Mouse (Mus musculus): ENCODE results near the gene Jsrp1. TPM values are rescaled to one million over a fixed set of nuclear protein-coding genes. Genes with fewer than 3 reads are reported as not detected.

Gene Jsrp1
- polyA plus RNA-seq, 1 experiment, result not detected

- 0 out of 2 replicates have a peak, but pooled peaks cover 2% of the 10 kb centered on the region for H3K4me1 ChIP-seq (ENCODE audit: control insufficient read depth, insufficient read depth, low read length)
- H3K27ac ChIP-seq (ENCODE audit: insufficient read depth, low read length), result no peak overlapping the region
- no peak for TF ChIP-seq POLR2A (IDR thresholded peaks at IDR 0.05; ENCODE audit: low read depth, low read length)
- TF ChIP-seq CTCF (IDR thresholded peaks at IDR 0.05; ENCODE audit: borderline replicate concordance, insufficient read depth, low read length), result no peak
- H3K4me3 ChIP-seq (ENCODE audit: insufficient read depth, low read length), result no peak overlapping the region
These were observed 35.3 kb upstream of the Jsrp1 start for GRCm38 (mm10) chr10:80848571-80848970.

GRCm38 (mm10) chr10:80845732-80846131 is 32.4 kb upstream of the Jsrp1 start:
- no peak overlapping the region for H3K4me3 ChIP-seq (ENCODE audit: insufficient read depth, low read length)
- TF ChIP-seq CTCF (IDR thresholded peaks at IDR 0.05; ENCODE audit: borderline replicate concordance, insufficient read depth, low read length) (no peak), POLR2A (IDR thresholded peaks at IDR 0.05; ENCODE audit: low read depth, low read length) (no peak)
- H3K4me1 ChIP-seq (ENCODE audit: control insufficient read depth, insufficient read depth, low read length), result 0 out of 2 replicates have a peak, but pooled peaks cover 2% of the 10 kb centered on the region
- no peak overlapping the region for H3K27ac ChIP-seq (ENCODE audit: insufficient read depth, low read length)

- no peak for TF ChIP-seq CTCF (IDR thresholded peaks at IDR 0.05; ENCODE audit: borderline replicate concordance, insufficient read depth, low read length)
- TF ChIP-seq POLR2A (IDR thresholded peaks at IDR 0.05; ENCODE audit: low read depth, low read length), result no peak
- Histone ChIP-seq H3K4me1 (ENCODE audit: control insufficient read depth, insufficient read depth, low read length) (0 out of 2 replicates have a peak, but pooled peaks cover 2% of the 10 kb centered on the region), H3K4me3 (ENCODE audit: insufficient read depth, low read length) (no peak overlapping the region), H3K27ac (ENCODE audit: insufficient read depth, low read length) (no peak overlapping the region)
These were observed 31.9 kb upstream of the Jsrp1 start for GRCm38 (mm10) chr10:80845055-80845693.

GRCm38 (mm10) chr10:80843931-80844547 is 30.7 kb upstream of the Jsrp1 start, which contains the start of gene Lingo3:
Gene Lingo3, minus strand, starts transcription at chr10:80844039.
- TF ChIP-seq POLR2A (IDR thresholded peaks at IDR 0.05; ENCODE audit: low read depth, low read length), result no peak
- TF ChIP-seq CTCF (IDR thresholded peaks at IDR 0.05; ENCODE audit: borderline replicate concordance, insufficient read depth, low read length), result no peak
- H3K27ac ChIP-seq (ENCODE audit: insufficient read depth, low read length), result no peak within 1 kb of the TSS
- H3K4me3 ChIP-seq (ENCODE audit: insufficient read depth, low read length), result no peak within 1 kb of the TSS
- H3K4me1 ChIP-seq (ENCODE audit: control insufficient read depth, insufficient read depth, low read length), result 0 out of 2 replicates have a peak, but pooled peaks cover 2% of the 10 kb centered on the region

- Histone ChIP-seq H3K4me1 (ENCODE audit: control insufficient read depth, insufficient read depth, low read length) (0 out of 2 replicates have a peak, but pooled peaks cover 2% of the 10 kb centered on the region), H3K27ac (ENCODE audit: insufficient read depth, low read length) (no peak overlapping the region), H3K4me3 (ENCODE audit: insufficient read depth, low read length) (no peak overlapping the region)
- no peak for TF ChIP-seq CTCF (IDR thresholded peaks at IDR 0.05; ENCODE audit: borderline replicate concordance, insufficient read depth, low read length)
- no peak for TF ChIP-seq POLR2A (IDR thresholded peaks at IDR 0.05; ENCODE audit: low read depth, low read length)
These were observed 30.0 kb upstream of the Jsrp1 start for GRCm38 (mm10) chr10:80843087-80843930.

GRCm38 (mm10) chr10:80842334-80842733 is 29.0 kb upstream of the Jsrp1 start:
- no peak for TF ChIP-seq CTCF (IDR thresholded peaks at IDR 0.05; ENCODE audit: borderline replicate concordance, insufficient read depth, low read length)
- no peak for TF ChIP-seq POLR2A (IDR thresholded peaks at IDR 0.05; ENCODE audit: low read depth, low read length)
- Histone ChIP-seq H3K27ac (ENCODE audit: insufficient read depth, low read length) (no peak overlapping the region), H3K4me1 (ENCODE audit: control insufficient read depth, insufficient read depth, low read length) (0 out of 2 replicates have a peak, but pooled peaks cover 2% of the 10 kb centered on the region), H3K4me3 (ENCODE audit: insufficient read depth, low read length) (no peak overlapping the region)

- Histone ChIP-seq H3K4me3 (ENCODE audit: insufficient read depth, low read length) (no peak overlapping the region), H3K27ac (ENCODE audit: insufficient read depth, low read length) (no peak overlapping the region), H3K4me1 (ENCODE audit: control insufficient read depth, insufficient read depth, low read length) (0 out of 2 replicates have a peak, but pooled peaks cover 2% of the 10 kb centered on the region)
- TF ChIP-seq POLR2A (IDR thresholded peaks at IDR 0.05; ENCODE audit: low read depth, low read length) (no peak), CTCF (IDR thresholded peaks at IDR 0.05; ENCODE audit: borderline replicate concordance, insufficient read depth, low read length) (no peak)
These were observed 28.4 kb upstream of the Jsrp1 start for GRCm38 (mm10) chr10:80841685-80842084.

GRCm38 (mm10) chr10:80839848-80840247 is 26.6 kb upstream of the Jsrp1 start:
- no peaks in the 10 kb centered on the region for H3K4me1 ChIP-seq (ENCODE audit: control insufficient read depth, insufficient read depth, low read length)
- H3K4me3 ChIP-seq (ENCODE audit: insufficient read depth, low read length), result no peak overlapping the region
- no peak overlapping the region for H3K27ac ChIP-seq (ENCODE audit: insufficient read depth, low read length)
- no peak for TF ChIP-seq CTCF (IDR thresholded peaks at IDR 0.05; ENCODE audit: borderline replicate concordance, insufficient read depth, low read length)
- no peak for TF ChIP-seq POLR2A (IDR thresholded peaks at IDR 0.05; ENCODE audit: low read depth, low read length)

- TF ChIP-seq CTCF (IDR thresholded peaks at IDR 0.05; ENCODE audit: borderline replicate concordance, insufficient read depth, low read length), result no peak
- TF ChIP-seq POLR2A (IDR thresholded peaks at IDR 0.05; ENCODE audit: low read depth, low read length), result no peak
- Histone ChIP-seq H3K4me3 (ENCODE audit: insufficient read depth, low read length) (no peak overlapping the region), H3K27ac (ENCODE audit: insufficient read depth, low read length) (no peak overlapping the region), H3K4me1 (ENCODE audit: control insufficient read depth, insufficient read depth, low read length) (no peaks in the 10 kb centered on the region)
These were observed 25.1 kb upstream of the Jsrp1 start for GRCm38 (mm10) chr10:80838346-80838912.
